Mouse (Mus musculus): Measurements from ENCODE around the gene Cttn.

DNA sequence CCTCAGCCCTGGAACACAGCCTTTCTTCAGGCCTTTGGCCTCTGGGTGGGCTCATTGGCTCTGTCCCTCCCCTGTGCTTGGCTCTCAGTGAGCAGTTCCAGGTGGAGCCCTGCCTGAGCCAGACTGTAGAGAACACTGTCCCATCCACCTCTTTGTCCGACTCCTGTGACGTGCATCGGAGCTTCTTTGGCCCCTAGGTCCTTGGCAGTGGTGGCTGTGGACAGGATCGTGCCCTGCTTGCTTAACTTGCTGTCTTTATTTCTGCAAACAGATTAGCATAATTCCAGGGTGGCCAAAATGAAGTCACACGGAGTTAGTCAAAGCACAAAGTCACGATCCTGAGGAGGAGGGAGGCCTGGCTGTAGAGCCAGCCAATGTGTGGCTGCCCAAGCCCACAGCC lies 49.3 kb downstream of the Cttn start:
- TF ChIP-seq CTCF (conservative IDR thresholded peaks at IDR 0.05; ENCODE audit: low read length): no peak
- TF ChIP-seq POU5F1 (IDR thresholded peaks at IDR 0.05; ENCODE audit: borderline replicate concordance, low read length): no peak
